Mouse (Mus musculus): ENCODE results near the gene Slc35d2.

- TF ChIP-seq FOSL1 (IDR thresholded peaks at IDR 0.05; ENCODE audit: insufficient read depth, low read length, poor library complexity, severe bottlenecking) (no peak), CTCF (IDR thresholded peaks at IDR 0.05; ENCODE audit: control insufficient read depth, insufficient read depth, insufficient read length) (no peak), MAX (IDR thresholded peaks at IDR 0.05) (no peak), USF1 (IDR thresholded peaks at IDR 0.05; ENCODE audit: low read depth) (no peak), MYOG (IDR thresholded peaks at IDR 0.05; ENCODE audit: control insufficient read depth, extremely low read depth, insufficient read length) (no peak), CEBPB (IDR thresholded peaks at IDR 0.05; ENCODE audit: low read depth) (no peak)
These were observed 21.0 kb upstream of the Slc35d2 start for GRCm38 (mm10) chr13:64150121-64150520.
